Mouse (Mus musculus) heart, postnatal 0 days (tissue): ENCODE results near the gene AU015836.

ENCODE experiments used
- CTCF ChIP-seq: IDR thresholded peaks from 2 replicates; pipeline ENCODE4 v1.5.1; 2016; ENCODE audit warnings: antibody characterized with exemption, control low read depth, low read depth
- EP300 ChIP-seq: IDR thresholded peaks from 2 replicates; pipeline ENCODE4 v1.6.1; 2016; ENCODE audit warnings: antibody characterized with exemption, low read depth

- no peak for TF ChIP-seq EP300
- TF ChIP-seq CTCF: peak; percentile 58
Measured at GRCm38 (mm10) chrX:93956727-93957126, 11.7 kb upstream of the AU015836 start.
